Mouse (Mus musculus) embryonic fibroblast, embryonic 13.5 days (primary cell): ENCODE results near the gene Ubac2. TPM values are rescaled to one million over a fixed set of nuclear protein-coding genes. Genes with fewer than 3 reads are reported as not detected.
"Not testable (repeated sequence)": the region's sequence is repeated elsewhere in the genome, so short reads cannot be mapped to it uniquely, and the experiment has no call there.

Source experiments
- H3K27ac ChIP-seq: 2 replicates; pipeline ENCODE4 v1.5.1; 2012; ENCODE audit warnings: low read length, control low read depth, inconsistent platforms; ENCODE audit not compliant: insufficient read depth
- H3K4me1 ChIP-seq: 2 replicates; pipeline ENCODE4 v1.6.1; 2011; ENCODE audit warnings: low read length; ENCODE audit not compliant: control insufficient read depth, insufficient read depth
- H3K4me3 ChIP-seq: 2 replicates; pipeline ENCODE4 v1.5.1; 2011; ENCODE audit warnings: mild to moderate bottlenecking, control low read depth, low read length; ENCODE audit not compliant: insufficient read depth
- CTCF ChIP-seq: IDR thresholded peaks from 2 replicates; pipeline ENCODE4 v1.5.1; 2011; ENCODE audit warnings: mild to moderate bottlenecking, control low read depth, low read length, moderate library complexity, borderline replicate concordance; ENCODE audit not compliant: insufficient read depth
- POLR2A ChIP-seq: IDR thresholded peaks from 2 replicates; pipeline ENCODE4 v1.6.1; 2011; ENCODE audit warnings: low read depth, mild to moderate bottlenecking, control low read depth, low read length, moderate library complexity
- polyA plus RNA-seq: library from polyadenylated mRNA; stranded (reverse); fragments of >200 nt; gene quantifications from 2 replicates; pipeline ENCODE4 v1.2.4, GENCODE M21; 2011; ENCODE audit warnings: low read depth; ENCODE audit not compliant: missing spikeins, insufficient read length

The Ubac2 gene
- polyA plus RNA-seq, 1 experiment = 59.3 TPM

DNA sequence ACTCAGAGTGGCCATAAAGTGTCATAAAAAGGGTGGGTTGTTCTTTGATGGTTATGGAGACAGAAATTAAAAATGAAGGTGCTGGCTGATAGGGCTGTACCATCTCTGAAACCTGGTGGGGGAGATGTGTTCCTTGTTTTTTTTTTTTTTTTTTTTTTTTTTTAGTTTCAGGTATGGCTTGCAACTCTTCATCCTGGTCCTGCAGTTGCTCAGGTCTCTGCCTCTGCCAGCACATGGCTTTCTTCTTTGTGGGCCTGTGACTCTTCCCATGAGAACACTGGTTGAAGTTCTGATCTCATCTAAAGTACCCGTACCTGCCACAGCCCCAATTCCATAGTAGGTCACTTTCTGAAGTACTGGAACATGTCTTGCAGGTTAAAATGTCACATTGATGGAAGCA lies 5.7 kb upstream of the Ubac2 start:
- no peak overlapping the region for H3K27ac ChIP-seq
- no peak for TF ChIP-seq CTCF
- TF ChIP-seq POLR2A = no peak
- H3K4me3 ChIP-seq = no peak overlapping the region
- H3K4me1 ChIP-seq = peaks cover 2% of the 10 kb centered on the region

DNA sequence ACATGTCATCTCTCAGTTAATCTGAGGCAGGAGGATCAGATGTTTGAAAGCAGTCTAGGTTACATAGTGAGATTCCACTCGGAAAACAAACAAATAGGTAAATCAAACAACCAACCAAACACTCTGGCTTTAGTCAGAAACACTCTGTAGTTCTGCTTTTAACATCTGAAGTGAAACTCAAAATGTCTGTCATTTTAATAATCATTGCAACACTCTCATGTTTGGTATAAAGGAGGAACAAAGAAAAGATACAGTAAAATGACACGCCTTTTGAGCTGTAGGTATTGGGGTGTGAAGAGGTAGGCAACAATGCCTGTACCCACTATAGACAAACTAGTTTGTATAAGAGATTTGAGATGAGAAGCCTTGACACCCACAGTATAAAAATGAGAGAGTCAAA lies 5.2 kb upstream of the Ubac2 start:
- Histone ChIP-seq H3K27ac (no peak overlapping the region), H3K4me1 (peaks cover 2% of the 10 kb centered on the region), H3K4me3 (no peak overlapping the region)
- TF ChIP-seq POLR2A = no peak
- TF ChIP-seq CTCF = no peak

DNA sequence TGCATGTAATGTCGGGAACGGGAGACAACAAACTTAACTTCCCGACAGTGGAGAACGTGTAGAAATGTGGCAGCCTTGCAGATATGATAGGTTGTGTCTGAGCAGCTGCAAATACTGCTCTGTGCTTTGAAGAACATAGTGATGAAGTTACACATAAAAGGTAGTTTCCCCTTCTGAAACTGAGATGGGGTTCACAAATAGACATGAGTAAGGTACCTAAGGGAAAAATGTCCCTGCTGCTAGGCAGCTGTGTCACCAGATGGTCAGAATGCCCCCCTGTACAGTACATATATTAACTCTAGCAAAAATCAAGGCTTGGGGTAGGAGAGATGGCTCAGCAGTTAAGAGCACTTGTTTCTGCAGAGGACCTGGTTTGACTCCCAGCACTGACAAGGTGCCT lies 4.8 kb upstream of the Ubac2 start:
- TF ChIP-seq CTCF (no peak), POLR2A (no peak)
- Histone ChIP-seq H3K4me1 (peaks cover 2% of the 10 kb centered on the region), H3K4me3 (no peak overlapping the region), H3K27ac (no peak overlapping the region)

DNA sequence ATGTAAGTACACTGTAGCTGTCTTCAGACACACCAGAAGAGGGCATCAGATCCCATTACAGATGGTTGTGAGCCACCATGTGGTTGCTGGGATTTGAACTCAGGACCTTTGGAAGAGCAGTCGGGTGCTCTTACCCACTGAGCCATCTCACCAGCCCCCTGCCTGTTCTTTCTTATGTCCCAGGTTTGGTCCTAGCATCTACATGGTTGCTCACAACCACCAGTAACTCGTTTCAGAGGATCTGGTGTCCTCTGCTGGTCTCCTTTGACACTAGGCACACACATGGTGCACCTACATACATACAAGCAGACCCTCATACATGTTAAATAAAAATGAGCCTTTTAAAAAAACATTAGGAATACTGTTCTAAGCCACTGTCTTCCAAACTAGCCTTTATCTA lies 2.2 kb upstream of the Ubac2 start:
- H3K27ac ChIP-seq, H3K4me1 ChIP-seq, H3K4me3 ChIP-seq: not testable (repeated sequence)

DNA sequence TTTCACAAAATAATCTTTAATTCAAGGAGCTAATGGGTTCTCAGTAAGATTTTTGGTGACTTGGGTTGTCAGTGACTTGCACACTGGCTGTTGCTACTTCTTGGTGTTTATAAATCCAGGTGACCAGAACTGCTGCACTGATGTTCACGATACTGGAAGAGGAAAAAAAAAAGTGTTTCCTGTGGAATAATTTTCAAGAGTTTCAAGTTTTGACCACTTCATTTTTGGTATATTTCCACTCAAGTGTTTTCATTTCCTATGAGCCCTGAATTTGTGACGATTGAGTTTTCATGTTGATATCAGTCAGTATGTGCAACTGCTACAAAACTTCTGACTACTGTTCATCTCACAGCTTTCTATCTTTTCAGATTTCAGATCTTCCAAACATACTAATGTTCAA lies 1.6 kb upstream of the Ubac2 start:
- Histone ChIP-seq H3K27ac (no peak overlapping the region), H3K4me3 (no peak overlapping the region), H3K4me1 (no peaks in the 10 kb centered on the region; the same call in 1 of the 2 replicates)
- TF ChIP-seq POLR2A = no peak
- TF ChIP-seq CTCF = no peak

DNA sequence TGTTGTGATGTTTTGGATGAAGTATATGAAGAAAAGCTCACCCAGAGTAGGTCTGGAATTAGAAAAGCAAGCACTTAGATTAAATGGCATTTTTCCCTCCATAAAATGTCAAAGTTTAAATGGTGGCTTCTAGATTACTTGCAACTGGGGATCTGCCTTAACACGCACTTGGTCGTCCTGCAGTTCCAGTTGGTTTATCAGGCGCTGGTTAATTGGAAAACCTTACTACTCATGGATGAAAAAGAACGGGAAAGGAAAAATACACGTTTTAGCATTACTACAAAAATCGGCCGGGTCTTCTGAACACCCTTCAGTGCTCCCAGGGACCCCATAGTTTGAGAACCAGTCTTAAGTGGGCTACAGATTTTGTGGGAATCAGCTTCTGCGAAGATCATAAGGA lies 780 bp upstream of the Ubac2 start:
- H3K4me1 ChIP-seq = no peaks in the 10 kb centered on the region; the same call in 1 of the 2 replicates
- TF ChIP-seq CTCF = no peak
- no peak for TF ChIP-seq POLR2A
- peak overlapping the region; percentile 52 for H3K4me3 ChIP-seq
- H3K27ac ChIP-seq = no peak overlapping the region; the same call in 1 of the 2 replicates

DNA sequence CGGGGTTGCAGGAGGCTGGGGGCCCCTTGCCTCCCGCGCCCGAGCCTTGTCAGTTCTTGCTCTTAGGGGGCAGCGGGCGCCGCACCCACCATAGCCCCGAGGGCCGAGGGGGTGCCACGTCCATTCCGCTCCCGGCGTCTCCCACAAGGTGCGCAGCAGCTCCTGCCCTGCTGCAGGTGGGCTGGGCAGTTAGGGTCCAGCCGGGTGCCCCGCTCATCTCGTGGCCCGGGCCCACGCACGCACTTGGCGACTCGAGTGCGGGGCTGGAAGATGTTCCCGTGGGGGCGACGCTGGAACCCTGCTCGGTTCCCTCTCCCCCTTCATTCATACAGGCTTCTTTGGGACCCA lies 413 bp downstream of the Ubac2 start:
- Histone ChIP-seq H3K4me3 (peak overlapping the region; percentile 89), H3K4me1 (no peaks in the 10 kb centered on the region; the same call in 1 of the 2 replicates), H3K27ac (no peak overlapping the region)
- TF ChIP-seq CTCF (no peak), POLR2A (no peak)

DNA sequence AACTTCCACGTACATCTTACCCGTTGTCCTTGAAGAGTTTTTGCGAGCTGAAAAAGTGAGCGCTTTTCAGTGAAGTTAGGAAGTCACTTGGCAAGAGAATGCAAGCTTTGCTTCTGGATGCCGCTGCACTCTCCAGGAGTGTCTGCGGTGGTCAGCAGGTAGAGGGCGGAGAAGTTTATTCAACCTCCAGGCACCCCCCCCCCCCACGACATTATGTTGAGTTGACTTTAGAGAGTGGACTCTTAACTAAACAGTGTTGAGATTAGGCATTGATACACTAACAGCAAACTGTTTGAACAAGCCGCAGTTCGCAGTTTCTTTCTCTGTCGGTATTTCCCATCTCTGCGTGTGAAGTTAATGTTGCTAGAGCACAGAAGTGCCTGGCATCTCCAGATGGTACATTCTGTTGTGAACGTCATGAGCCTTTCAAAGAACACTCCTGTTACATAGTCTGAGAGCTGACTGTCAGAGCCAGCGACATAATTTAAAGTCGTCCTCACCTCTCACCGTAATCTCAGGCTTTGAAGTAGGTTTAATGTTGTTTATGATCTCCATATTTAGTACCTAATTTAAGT lies 933 bp downstream of the Ubac2 start:
- no peak for TF ChIP-seq CTCF
- no peak for TF ChIP-seq POLR2A
- Histone ChIP-seq H3K4me1 (no peaks in the 10 kb centered on the region; the same call in 1 of the 2 replicates), H3K4me3 (peak overlapping the region; percentile 89), H3K27ac (no peak overlapping the region)

DNA sequence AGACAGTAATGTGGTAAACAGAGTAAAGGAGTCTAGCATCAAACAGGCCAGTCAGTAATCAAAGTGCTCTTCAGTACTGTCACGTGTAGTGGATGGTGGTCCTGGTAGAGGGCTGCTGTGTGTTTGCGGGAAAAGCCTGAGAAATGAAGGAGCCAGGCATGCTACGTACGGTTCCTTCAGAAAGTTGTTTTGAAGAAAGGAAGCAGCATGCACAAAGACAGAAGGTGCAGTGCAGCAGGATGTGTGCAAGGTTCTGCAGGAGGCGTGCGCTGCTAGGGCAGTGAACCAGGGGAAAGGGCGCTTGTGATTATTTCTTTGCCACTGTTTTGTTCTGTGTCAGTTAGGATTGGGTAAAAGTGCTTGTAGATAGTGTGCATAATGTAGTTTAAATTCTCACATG lies 2.8 kb downstream of the Ubac2 start:
- no peak for TF ChIP-seq CTCF
- no peak for TF ChIP-seq POLR2A
- no peaks in the 10 kb centered on the region; the same call in 1 of the 2 replicates for H3K4me1 ChIP-seq
- no peak overlapping the region for H3K27ac ChIP-seq
- no peak overlapping the region for H3K4me3 ChIP-seq

DNA sequence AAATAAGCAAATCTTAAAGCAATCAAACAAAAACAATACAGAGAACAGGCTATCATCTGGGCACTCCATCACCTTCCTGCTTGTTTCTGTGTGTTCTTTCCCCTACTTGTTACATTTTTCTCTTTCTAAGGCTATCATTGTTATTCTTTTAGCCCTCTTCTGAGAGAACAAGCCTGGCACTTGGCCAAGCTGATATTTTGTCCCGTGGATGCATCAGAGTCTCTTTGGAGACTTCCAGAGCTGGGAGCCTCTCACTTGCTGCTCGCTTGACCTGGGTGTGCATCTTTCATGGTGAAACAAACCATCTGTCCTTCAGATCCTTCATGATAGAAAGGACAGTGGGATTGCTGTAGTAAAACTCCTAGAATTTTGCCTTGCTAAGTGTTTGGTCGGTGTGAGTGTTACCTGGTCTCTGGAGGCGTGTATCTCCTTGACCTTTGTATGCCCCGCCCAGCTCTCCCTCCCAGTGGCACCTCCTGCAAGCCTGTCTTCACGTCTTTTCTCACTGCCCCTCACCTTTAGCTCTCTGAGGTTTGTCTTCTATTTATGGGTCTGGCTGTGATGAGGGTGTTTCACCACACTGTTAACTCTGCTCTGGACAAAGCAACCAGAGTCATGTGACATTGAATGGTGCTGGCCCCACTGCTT lies 5.9 kb downstream of the Ubac2 start:
- Histone ChIP-seq H3K4me1 (no peaks in the 10 kb centered on the region; the same call in 1 of the 2 replicates), H3K4me3 (no peak overlapping the region), H3K27ac (no peak overlapping the region)
- TF ChIP-seq POLR2A (no peak), CTCF (no peak)

DNA sequence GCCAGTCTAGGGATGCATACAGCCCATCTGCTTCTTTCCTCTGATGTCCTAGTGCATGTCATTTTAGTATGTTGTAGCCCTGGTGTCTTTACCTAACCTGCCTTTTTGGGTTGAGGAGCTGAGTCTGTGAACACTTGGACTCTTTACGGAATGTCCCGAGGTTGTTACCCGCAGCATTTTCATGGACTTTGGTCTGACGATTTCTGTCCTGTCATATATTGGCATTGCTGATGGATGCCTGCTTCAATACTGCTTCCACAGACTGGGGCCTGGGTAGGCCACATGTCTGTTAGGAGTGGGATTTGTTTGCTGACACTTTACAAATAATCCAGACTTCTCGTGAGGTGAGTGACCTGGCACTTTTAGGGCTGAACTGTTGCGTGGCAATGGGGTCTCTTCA lies 15.3 kb downstream of the Ubac2 start:
- Histone ChIP-seq H3K27ac (no peak overlapping the region), H3K4me3 (no peak overlapping the region), H3K4me1 (peaks cover 9% of the 10 kb centered on the region)
- TF ChIP-seq POLR2A (no peak), CTCF (no peak)
